11 mouse cellular contexts compared by ENCODE assay signal in genomic region chr3:108646036-108646435, GRCm38 (mm10). TPM values are rescaled to one million over a fixed set of nuclear protein-coding genes. Genes with fewer than 3 reads are reported as not detected.
A peak's percentile ranks its signal among the peaks of the same experiment; 100 is the strongest.
DNase-seq lines count a peak whose midpoint lies in the region; ATAC-seq and TF ChIP-seq lines count a peak whose summit lies in the region.
"Had no signal": no experiment of that assay in that cellular context is flagged by ENCODE, and none has a peak within 500 bp of the region (broad histone marks: within the 10 kb centered on the region; RNA-seq: fewer than 3 reads in every experiment).

No protein-coding gene starts in this region.

- no peak for TF ChIP-seq CTCF in Patski (IDR thresholded peaks at IDR 0.05)

- CTCF ChIA-PET in Patski (lab: Charles Lee), result interaction anchor here (0.8 to 2.3 kb wide), 9 partner anchors 15 to 244 kb away, joined by 3 to 7 read pairs (median 3); no protein-coding TSS in a partner anchor

- peak; percentile 44 for DNase-seq in cerebellum, adult 9-10 months
- DNase-seq in cerebellum, adult 8-10 months, result no peak
- DNase-seq in left cerebral cortex, adult 18-20 months (ENCODE audit: low spot score in 2 of 2), result peak; percentile 7 to 14
- DNase-seq in left cerebral cortex, adult 9 months (ENCODE audit: low spot score in 2 of 2), result no peak
- peak; percentile 69 for DNase-seq in Patski (ENCODE audit: low read depth, low spot score)
- peak; percentile 59 for DNase-seq in layer of hippocampus, adult 9-11 months
- DNase-seq in ovary, postnatal 36 days (ENCODE audit: low spot score), result no peak
- DNase-seq: kidney, adult 18-20 months; lung, postnatal 4 days; thymus, postnatal 14 days had no signal

- in situ Hi-C loops in Patski (cut with MboI; ENCODE audit: low pct_unique_long_range_greater_than_20kb), result no loop called here

- no peaks in the 10 kb centered on the region for H3K27me3 ChIP-seq in Patski

- ATAC-seq in Patski, result no peak
- ATAC-seq in granulocyte monocyte progenitor cell, adult 5-6 weeks (replicated peaks; ENCODE audit: poor library complexity, severe bottlenecking), result no peak

- POLR2A ChIA-PET in Patski (lab: Charles Lee), result interaction anchor here (0.6 to 1.2 kb wide), 2 partner anchors 28 to 33 kb away, joined by 3 to 4 read pairs; no protein-coding TSS in a partner anchor

RNA-seq across cellular contexts. Expression of gene Clcc1, which starts 7.7 kb away (rescaled TPM):
- 10 to 100 TPM; 29.2 to 31.2 TPM for total RNA-seq in left cerebral cortex, adult 18-20 months (2021)
- 74.3 TPM for polyA plus RNA-seq in Patski (2021)
- total RNA-seq in granulocyte monocyte progenitor cell, adult 5-6 weeks (2014; fragmentation: Nextera tagmentation), result 44.7 and 67.1 TPM in 2 replicates
- total RNA-seq in granulocyte monocyte progenitor cell, adult 5-6 weeks (2017), result 68.1 and 92.5 TPM in 2 replicates

RNA-seq across cellular contexts. Expression of gene Wdr47, which starts 55.0 kb away (rescaled TPM):
- 100 to 1,000 TPM; 123 to 138 TPM for total RNA-seq in left cerebral cortex, adult 18-20 months (2021)
- polyA plus RNA-seq in Patski (2021), result 25.7 TPM
- 2.5 and 2.8 TPM in 2 replicates for total RNA-seq in granulocyte monocyte progenitor cell, adult 5-6 weeks (2014; fragmentation: Nextera tagmentation)
- total RNA-seq in granulocyte monocyte progenitor cell, adult 5-6 weeks (2017), result 4.4 and 6.6 TPM in 2 replicates

Comparison
In these comparisons a context has a peak if more than half of its experiments do, and no peak if none do; other contexts are left out.
1. DNase-seq: peak in cerebellum, adult 9-10 months (single experiment), left cerebral cortex, adult 18-20 months (2 of 2), Patski (single experiment) and layer of hippocampus, adult 9-11 months (single experiment); none in cerebellum, adult 8-10 months (single experiment), left cerebral cortex, adult 9 months (0 of 2) and ovary, postnatal 36 days (single experiment).
2. RNA of gene Wdr47, which starts 55.0 kb away (total RNA-seq): 123 to 138 TPM in left cerebral cortex, adult 18-20 months; 2.5 to 6.6 TPM in granulocyte monocyte progenitor cell, adult 5-6 weeks; every median in the first group is over 10 times any median in the second.